In the genomic region with DNA sequence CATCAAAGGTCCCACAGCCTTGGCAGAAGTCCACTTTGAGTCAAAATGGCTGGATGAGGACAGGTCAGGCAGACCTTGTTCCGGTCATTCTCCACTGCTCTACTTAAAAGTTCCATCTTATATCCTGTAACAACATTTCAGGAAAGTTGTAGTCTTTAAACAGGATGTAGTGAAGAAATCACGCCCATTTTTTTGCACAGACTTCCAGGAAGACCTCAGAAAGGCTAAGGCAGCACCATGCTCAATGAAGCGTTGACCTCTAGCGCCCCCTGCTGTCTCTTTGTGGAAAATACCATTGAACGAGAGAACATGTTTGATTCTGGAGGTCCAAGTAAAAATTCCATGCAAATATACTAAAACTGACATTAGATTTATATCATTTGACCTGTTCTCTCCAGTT, we compare ENCODE assay signal across 9 mouse cellular contexts. TPM values are rescaled to one million over a fixed set of nuclear protein-coding genes. Genes with fewer than 3 reads are reported as not detected.
DNase-seq lines count a peak whose midpoint lies in the region; ATAC-seq and TF ChIP-seq lines count a peak whose summit lies in the region.
"Had no signal": no experiment of that assay in that cellular context is flagged by ENCODE, and none has a peak within 500 bp of the region (broad histone marks: within the 10 kb centered on the region; RNA-seq: fewer than 3 reads in every experiment).

No protein-coding gene starts in this region.

- no peaks in the 10 kb centered on the region for H3K4me1 ChIP-seq in heart, adult 2 months (ENCODE audit: control insufficient read depth, insufficient read depth, low read length)
- H3K4me1 ChIP-seq in kidney, embryonic 16.5 days (ENCODE audit: insufficient read depth, low read length) = peaks cover 2% of the 10 kb centered on the region; the same call in 1 of the 2 replicates
- H3K4me1 ChIP-seq in liver, adult 2 months (ENCODE audit: control insufficient read depth, insufficient read depth, low read length) = peaks cover 4% of the 10 kb centered on the region

- H3K27me3 ChIP-seq in heart, adult 2 months (ENCODE audit: control insufficient read depth, insufficient read depth, low read length) = no peaks in the 10 kb centered on the region
- H3K27me3 ChIP-seq in kidney, embryonic 16.5 days (ENCODE audit: insufficient read depth, low read length) = peaks cover 3% of the 10 kb centered on the region; the same call in 1 of the 2 replicates
- H3K27me3 ChIP-seq in liver, adult 2 months (ENCODE audit: control insufficient read depth, insufficient read depth, low read length) = no peaks in the 10 kb centered on the region

- no peak overlapping the region for H3K4me3 ChIP-seq in heart, adult 2 months
- no peak overlapping the region for H3K4me3 ChIP-seq in kidney, embryonic 16.5 days (ENCODE audit: low read length)
- no peak overlapping the region for H3K4me3 ChIP-seq in liver, adult 2 months (ENCODE audit: insufficient read depth, low read depth, low read length)
- H3K4me3 ChIP-seq: heart, embryonic 13.5 days had no signal

- TF ChIP-seq CTCF in heart, adult 2 months (IDR thresholded peaks at IDR 0.05) = peak; percentile 89
- TF ChIP-seq CTCF in liver, adult 2 months (IDR thresholded peaks at IDR 0.05; ENCODE audit: low read depth, low read length) = peak; percentile 77

- H3K9me3 ChIP-seq in kidney, embryonic 16.5 days (ENCODE audit: low read length) = no peaks in the 10 kb centered on the region
- H3K9me3 ChIP-seq: heart, embryonic 13.5 days had no signal

- H3K79me2 ChIP-seq in heart, adult 2 months (replicated peaks; ENCODE audit: control insufficient read depth, insufficient read depth, low read length) = no peaks in the 10 kb centered on the region
- no peaks in the 10 kb centered on the region for H3K79me2 ChIP-seq in liver, adult 2 months (ENCODE audit: control insufficient read depth, insufficient read depth, low read length)

- intact Hi-C loops in heart, adult 2 months (cut with DNase I) = loop anchor here (1.0 to 5.0 kb wide), 7 partner anchors 59 to 549 kb away; a partner anchor contains a TSS

- ATAC-seq in kidney, embryonic 16.5 days (ENCODE audit: low FRiP score, low TSS enrichment) = peak; percentile 44; the same call in 1 of the 2 replicates

- TF ChIP-seq POLR2A in heart, adult 2 months (IDR thresholded peaks at IDR 0.05; ENCODE audit: insufficient read depth, low read depth, low read length) = no peak
- TF ChIP-seq POLR2A in liver, adult 2 months (IDR thresholded peaks at IDR 0.05; ENCODE audit: extremely low read depth, insufficient read depth, low read length) = no peak

- H3K27ac ChIP-seq in heart, adult 2 months = no peak overlapping the region
- no peak overlapping the region for H3K27ac ChIP-seq in kidney, embryonic 16.5 days (ENCODE audit: low read length)
- no peak overlapping the region for H3K27ac ChIP-seq in liver, adult 2 months (replicated peaks; ENCODE audit: insufficient read depth, low read depth, low read length)
- H3K27ac ChIP-seq: heart, embryonic 13.5 days had no signal

- peak; percentile 68; the same call in 1 of the 2 replicates for TF ChIP-seq EP300 in heart, adult 2 months (IDR thresholded peaks at IDR 0.05; ENCODE audit: insufficient read depth, low read depth, low read length)

- no peaks in the 10 kb centered on the region for H3K36me3 ChIP-seq in heart, adult 2 months (ENCODE audit: control insufficient read depth, insufficient read depth, low read length)
- no peaks in the 10 kb centered on the region for H3K36me3 ChIP-seq in kidney, embryonic 16.5 days (ENCODE audit: insufficient read depth, low read length)
- H3K36me3 ChIP-seq in liver, adult 2 months (ENCODE audit: control insufficient read depth, insufficient read depth, low read length) = no peaks in the 10 kb centered on the region
- H3K36me3 ChIP-seq: heart, embryonic 13.5 days had no signal

- H3K4me2 ChIP-seq in kidney, embryonic 16.5 days (replicated peaks; ENCODE audit: low read depth, low read length) = no peak overlapping the region
- H3K4me2 ChIP-seq: heart, embryonic 13.5 days had no signal

- no peak overlapping the region for H3K9ac ChIP-seq in heart, adult 2 months (ENCODE audit: low read depth, low read length)
- no peak overlapping the region for H3K9ac ChIP-seq in kidney, embryonic 16.5 days (replicated peaks; ENCODE audit: low read length)
- no peak overlapping the region for H3K9ac ChIP-seq in liver, adult 2 months (ENCODE audit: low read depth, low read length)
- H3K9ac ChIP-seq: heart, embryonic 13.5 days had no signal

- 9% methylated on average over 5 of the region's 5 CpGs for WGBS in heart, adult 2 months
- WGBS in kidney, embryonic 16.5 days = 17% methylated on average over 5 of the region's 5 CpGs
- WGBS in liver, adult 2 months = 12% methylated on average over 5 of the region's 5 CpGs

- DNase-seq in CD4-positive helper T cell, adult 2 months (ENCODE audit: low read depth, low spot score) = peak; percentile 53
- DNase-seq in adrenal gland, postnatal 10 days = peak; percentile 89
- peak; percentile 69 for DNase-seq in embryo, embryonic 11.5 days (ENCODE audit: low read depth, low spot score)
- peak; percentile 48 to 73 for DNase-seq in heart, adult 2 months
- DNase-seq in liver, adult 2 months (ENCODE audit: extremely low read depth, low read depth, low spot score) = peak; percentile 51
- peak; percentile 57 for DNase-seq in ovary, postnatal 36 days (ENCODE audit: low spot score)
- peak; percentile 75 for DNase-seq in thymus, postnatal 25 days

RNA-seq across cellular contexts. Expression of a gene that starts 56.6 kb away (rescaled TPM):
- 1 to 10 TPM; 4.5 to 4.8 TPM for total RNA-seq in adrenal gland, postnatal 10 days (2021)
- 1 to 10 TPM; 2.3 to 2.8 TPM for total RNA-seq in heart, adult 2 months (2021)
- polyA plus RNA-seq in heart, adult 2 months (2012; rRNA removed) = 3.0 and 4.6 TPM in 2 replicates
- polyA plus RNA-seq in kidney, embryonic 16.5 days (2015; fragmentation: Nextera tagmentation; extraction: Ambion mirVana) = 10.7 and 11.8 TPM in 2 replicates
- total RNA-seq in liver, adult 2 months (2014; rRNA removed) = 6.2 and 8.1 TPM in 2 replicates
- polyA plus RNA-seq in liver, adult 2 months (2012; rRNA removed) = 3.0 and 3.8 TPM in 2 replicates
